Mouse (Mus musculus): ENCODE measurements around the gene Shq1. TPM values are rescaled to one million over a fixed set of nuclear protein-coding genes. Genes with fewer than 3 reads are reported as not detected.

Gene Shq1
- total and polyA plus RNA-seq, 2 experiments from 2014 or later: 3.7 to 4.3 TPM

DNA sequence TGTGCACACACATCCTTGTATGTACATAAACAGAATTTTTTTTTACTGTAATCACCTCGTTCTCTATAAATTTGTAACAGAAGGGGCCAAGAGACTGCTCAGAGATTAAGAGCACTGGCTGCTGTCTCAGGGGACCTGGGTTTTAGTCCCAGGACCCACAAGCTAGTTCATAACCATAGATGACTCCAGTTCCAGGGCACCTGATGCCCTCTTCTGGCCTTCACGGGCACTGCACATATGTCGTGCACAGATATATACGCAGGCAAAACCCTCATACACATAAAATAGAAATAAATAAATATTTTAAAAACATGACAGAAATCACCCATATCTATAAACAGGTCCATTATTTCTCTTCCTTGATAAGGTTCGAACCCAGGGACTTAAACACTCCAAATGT lies 143.0 kb downstream of the Shq1 start:
- Histone ChIP-seq H3K27ac (ENCODE audit: low read depth, low read length) (no peak overlapping the region), H3K4me1 (ENCODE audit: insufficient read depth, low read length) (no peaks in the 10 kb centered on the region; the same call in 1 of the 2 replicates), H3K27me3 (ENCODE audit: insufficient read depth, low read length) (no peaks in the 10 kb centered on the region; the same call in 1 of the 2 replicates), H3K4me2 (ENCODE audit: low read depth, low read length, poor library complexity, severe bottlenecking) (no peak overlapping the region), H3K4me3 (ENCODE audit: low read depth, low read length) (no peak overlapping the region), H3K9ac (replicated peaks; ENCODE audit: low read length, poor library complexity, severe bottlenecking) (no peak overlapping the region), H3K9me3 (ENCODE audit: low read length) (no peaks in the 10 kb centered on the region), H3K36me3 (ENCODE audit: insufficient read depth, low read length) (no peaks in the 10 kb centered on the region)
- WGBS: 92% methylated on average over 5 of the region's 5 CpGs
- ATAC-seq (ENCODE audit: low FRiP score) (no peak), DNase-seq (ENCODE audit: low spot score) (no peak)
- TF ChIP-seq CTCF (IDR thresholded peaks at IDR 0.05): peak; percentile 66

DNA sequence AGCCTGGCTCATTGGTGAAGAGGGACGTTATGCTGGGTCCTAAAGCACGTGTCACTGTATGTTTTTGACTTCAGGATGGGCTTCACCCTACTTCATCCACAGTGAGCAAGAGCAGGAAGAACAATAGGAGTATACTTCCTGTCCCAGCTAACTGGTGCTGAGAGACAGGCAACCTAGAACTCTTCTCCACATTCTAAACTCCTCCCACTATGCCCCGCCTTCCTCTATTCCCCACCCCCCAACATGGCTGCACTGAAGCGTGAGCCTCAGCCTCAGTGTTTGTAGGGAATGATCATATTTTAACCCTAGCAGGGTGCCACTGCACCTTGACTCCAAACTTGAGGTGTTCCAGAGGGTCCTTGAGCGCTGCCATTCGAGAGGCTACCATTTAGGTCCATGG lies 143.8 kb downstream of the Shq1 start:
- Histone ChIP-seq H3K4me1 (ENCODE audit: insufficient read depth, low read length) (no peaks in the 10 kb centered on the region; the same call in 1 of the 2 replicates), H3K4me2 (ENCODE audit: low read depth, low read length, poor library complexity, severe bottlenecking) (no peak overlapping the region), H3K27ac (ENCODE audit: low read depth, low read length) (no peak overlapping the region), H3K36me3 (ENCODE audit: insufficient read depth, low read length) (no peaks in the 10 kb centered on the region), H3K9me3 (ENCODE audit: low read length) (no peaks in the 10 kb centered on the region), H3K4me3 (ENCODE audit: low read depth, low read length) (no peak overlapping the region), H3K9ac (replicated peaks; ENCODE audit: low read length, poor library complexity, severe bottlenecking) (no peak overlapping the region), H3K27me3 (ENCODE audit: insufficient read depth, low read length) (no peaks in the 10 kb centered on the region; the same call in 1 of the 2 replicates)
- no peak for TF ChIP-seq CTCF (IDR thresholded peaks at IDR 0.05)
- ATAC-seq (ENCODE audit: low FRiP score) (no peak), DNase-seq (ENCODE audit: low spot score) (no peak)
- WGBS: 87% methylated on average over 6 of the region's 6 CpGs

DNA sequence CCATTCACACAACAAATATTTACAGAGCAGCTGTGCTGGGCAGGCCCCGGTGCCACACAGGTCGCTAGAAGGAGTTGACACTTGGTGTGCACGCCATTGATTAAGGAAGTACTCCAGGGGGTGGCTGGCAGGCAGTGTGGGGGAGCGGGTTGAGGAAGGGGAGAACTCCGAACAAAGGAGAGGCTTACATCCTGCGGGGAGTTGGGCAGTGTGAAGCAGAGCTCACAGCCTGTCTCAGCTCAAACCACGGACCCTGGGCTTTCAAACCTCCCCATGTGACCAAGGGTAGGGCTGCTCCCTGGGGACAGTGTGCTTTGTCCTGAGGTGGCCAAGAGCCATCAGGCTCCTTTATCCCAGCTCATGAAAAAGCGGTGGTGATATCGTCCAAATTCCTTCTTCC lies 144.9 kb downstream of the Shq1 start:
- no peaks in the 10 kb centered on the region for H3K36me3 ChIP-seq (ENCODE audit: insufficient read depth, low read length)
- no peak for TF ChIP-seq CTCF (IDR thresholded peaks at IDR 0.05)
- DNase-seq (ENCODE audit: low spot score) (no peak), ATAC-seq (ENCODE audit: low FRiP score) (no peak)
- peaks cover 4% of the 10 kb centered on the region; the same call in 1 of the 2 replicates for H3K4me1 ChIP-seq (ENCODE audit: insufficient read depth, low read length)
- no peaks in the 10 kb centered on the region; the same call in 1 of the 2 replicates for H3K27me3 ChIP-seq (ENCODE audit: insufficient read depth, low read length)
- no peak overlapping the region for H3K4me3 ChIP-seq (ENCODE audit: low read depth, low read length)
- no peak overlapping the region for H3K27ac ChIP-seq (ENCODE audit: low read depth, low read length)
- no peaks in the 10 kb centered on the region for H3K9me3 ChIP-seq (ENCODE audit: low read length)
- no peak overlapping the region for H3K4me2 ChIP-seq (ENCODE audit: low read depth, low read length, poor library complexity, severe bottlenecking)
- H3K9ac ChIP-seq (replicated peaks; ENCODE audit: low read length, poor library complexity, severe bottlenecking): no peak overlapping the region
- WGBS: 8% methylated on average over 9 of the region's 9 CpGs

DNA sequence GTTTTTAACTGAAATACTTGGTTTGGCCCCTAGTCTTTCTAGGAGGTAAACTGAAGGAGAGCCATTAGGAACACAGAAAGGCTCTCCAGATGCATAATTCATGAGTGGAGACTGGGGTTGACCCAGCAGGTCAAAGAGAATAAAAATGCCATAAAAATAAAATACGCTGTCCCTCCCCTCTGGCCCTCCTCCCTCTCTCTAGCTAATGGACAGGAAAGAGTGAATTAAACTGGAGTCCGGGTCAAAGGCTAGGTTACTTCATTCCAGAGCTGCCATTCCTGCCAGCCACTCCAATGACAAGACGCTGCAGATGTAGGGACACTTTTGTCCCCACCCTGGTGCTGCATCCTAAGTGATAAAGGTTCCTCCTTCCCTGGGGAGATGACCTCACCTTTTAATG lies 145.5 kb downstream of the Shq1 start:
- no peak overlapping the region for H3K4me2 ChIP-seq (ENCODE audit: low read depth, low read length, poor library complexity, severe bottlenecking)
- ATAC-seq (ENCODE audit: low FRiP score) (no peak), DNase-seq (ENCODE audit: low spot score) (no peak)
- no peak overlapping the region for H3K9ac ChIP-seq (replicated peaks; ENCODE audit: low read length, poor library complexity, severe bottlenecking)
- no peak overlapping the region for H3K27ac ChIP-seq (ENCODE audit: low read depth, low read length)
- H3K4me3 ChIP-seq (ENCODE audit: low read depth, low read length): no peak overlapping the region
- no peaks in the 10 kb centered on the region for H3K36me3 ChIP-seq (ENCODE audit: insufficient read depth, low read length)
- H3K27me3 ChIP-seq (ENCODE audit: insufficient read depth, low read length): no peaks in the 10 kb centered on the region; the same call in 1 of the 2 replicates
- peaks cover 4% of the 10 kb centered on the region; the same call in 1 of the 2 replicates for H3K4me1 ChIP-seq (ENCODE audit: insufficient read depth, low read length)
- 38% methylated on average over 3 of the region's 3 CpGs for WGBS
- TF ChIP-seq CTCF (IDR thresholded peaks at IDR 0.05): no peak
- H3K9me3 ChIP-seq (ENCODE audit: low read length): no peaks in the 10 kb centered on the region

DNA sequence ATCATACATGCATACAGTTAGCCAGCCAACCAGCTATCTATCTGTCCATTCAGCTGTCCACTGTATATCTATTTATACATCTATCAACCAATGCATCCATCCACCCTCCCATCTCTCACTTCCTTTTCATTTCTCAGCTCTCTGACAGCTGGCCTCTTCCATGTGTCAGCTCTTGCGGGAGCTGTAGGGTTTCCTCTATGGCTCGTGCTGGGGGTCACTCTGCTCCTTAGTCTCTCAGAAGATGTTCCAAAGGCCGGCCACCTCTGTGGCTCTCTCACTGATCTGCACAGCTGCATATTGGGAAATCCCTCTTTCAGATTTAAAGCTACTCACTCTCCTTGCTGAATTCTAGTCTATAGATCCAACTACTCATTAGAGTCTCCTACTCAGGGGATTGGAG lies 148.5 kb downstream of the Shq1 start:
- ATAC-seq (ENCODE audit: low FRiP score): no peak
- Histone ChIP-seq H3K36me3 (ENCODE audit: insufficient read depth, low read length) (no peaks in the 10 kb centered on the region), H3K27me3 (ENCODE audit: insufficient read depth, low read length) (peaks cover 15% of the 10 kb centered on the region), H3K4me3 (ENCODE audit: low read depth, low read length) (no peak overlapping the region), H3K9ac (replicated peaks; ENCODE audit: low read length, poor library complexity, severe bottlenecking) (no peak overlapping the region), H3K9me3 (ENCODE audit: low read length) (no peaks in the 10 kb centered on the region), H3K4me1 (ENCODE audit: insufficient read depth, low read length) (peaks cover 12% of the 10 kb centered on the region; the same call in 1 of the 2 replicates), H3K4me2 (ENCODE audit: low read depth, low read length, poor library complexity, severe bottlenecking) (no peak overlapping the region), H3K27ac (ENCODE audit: low read depth, low read length) (no peak overlapping the region)
- TF ChIP-seq CTCF (IDR thresholded peaks at IDR 0.05): no peak
- WGBS: 62% methylated on average over 3 of the region's 3 CpGs
- DNase-seq (ENCODE audit: low spot score): no peak

DNA sequence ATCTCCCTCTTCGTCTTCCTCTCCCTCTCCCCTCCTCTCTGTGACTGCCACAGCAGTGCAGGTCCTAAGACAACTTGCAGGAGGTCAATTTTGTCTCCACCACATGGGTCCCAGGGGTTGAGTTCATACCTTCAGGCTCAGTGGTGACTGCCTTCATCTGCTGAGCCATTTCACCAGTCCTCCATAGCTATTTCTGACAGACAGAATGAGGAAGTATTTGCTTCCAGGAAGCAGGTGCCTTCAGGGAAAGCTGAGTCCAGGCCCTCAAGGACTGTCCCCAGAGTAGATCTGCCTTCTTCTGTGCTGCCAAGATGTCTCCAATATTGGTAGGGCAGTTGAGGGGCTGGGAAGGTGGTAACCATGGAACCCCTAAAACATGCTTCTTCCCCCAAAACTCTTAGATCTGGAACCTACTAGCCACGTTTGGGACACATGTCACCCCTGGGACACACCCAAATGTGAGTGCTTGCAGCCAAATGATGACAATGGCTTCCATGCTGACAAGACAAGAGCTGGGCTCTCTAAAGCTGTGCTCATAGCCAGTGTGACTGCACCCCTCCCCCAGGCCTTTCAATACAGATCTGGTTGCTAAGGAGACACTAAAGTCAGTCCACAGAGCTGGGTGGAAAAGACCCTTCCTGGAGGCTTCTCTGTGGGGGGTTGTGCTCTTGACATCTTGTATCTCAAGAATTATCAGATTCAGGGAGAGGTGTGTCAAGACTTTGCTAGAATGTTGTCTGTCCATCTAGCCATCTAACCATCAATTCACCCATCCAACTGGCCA lies 149.2 kb downstream of the Shq1 start:
- no peaks in the 10 kb centered on the region for H3K9me3 ChIP-seq (ENCODE audit: low read length)
- 52% methylated on average over 2 of the region's 2 CpGs for WGBS
- no peak for TF ChIP-seq CTCF (IDR thresholded peaks at IDR 0.05)
- ATAC-seq (ENCODE audit: low FRiP score): no peak
- H3K27me3 ChIP-seq (ENCODE audit: insufficient read depth, low read length): peaks cover 15% of the 10 kb centered on the region
- DNase-seq (ENCODE audit: low spot score): no peak
- H3K36me3 ChIP-seq (ENCODE audit: insufficient read depth, low read length): no peaks in the 10 kb centered on the region
- H3K4me3 ChIP-seq (ENCODE audit: low read depth, low read length): no peak overlapping the region
- no peak overlapping the region for H3K9ac ChIP-seq (replicated peaks; ENCODE audit: low read length, poor library complexity, severe bottlenecking)
- H3K4me1 ChIP-seq (ENCODE audit: insufficient read depth, low read length): peaks cover 12% of the 10 kb centered on the region; the same call in 1 of the 2 replicates
- no peak overlapping the region for H3K4me2 ChIP-seq (ENCODE audit: low read depth, low read length, poor library complexity, severe bottlenecking)
- H3K27ac ChIP-seq (ENCODE audit: low read depth, low read length): no peak overlapping the region

All from midbrain, postnatal 0 days (tissue).